Mouse (Mus musculus) lung, adult 2 months (tissue): ENCODE measurements around the gene Lrrtm4.

ENCODE experiments used
- CTCF ChIP-seq: fragments of 200-500 bp; IDR thresholded peaks from 2 replicates; pipeline ENCODE4 v1.5.1; 2011; ENCODE audit warnings: mild to moderate bottlenecking, low read length, control low read depth; ENCODE audit not compliant: insufficient read depth
- POLR2A ChIP-seq: fragments of 200-500 bp; IDR thresholded peaks from 2 replicates; pipeline ENCODE4 v1.6.1; 2011; ENCODE audit warnings: low read depth, mild to moderate bottlenecking, control low read depth, low read length, borderline replicate concordance; ENCODE audit errors: extremely low read depth

GRCm38 (mm10) chr6:80733416-80733815 lies 714.7 kb downstream of the Lrrtm4 start:
- TF ChIP-seq CTCF, result no peak
- TF ChIP-seq POLR2A, result no peak
